Mouse (Mus musculus): ENCODE measurements around the gene Paqr4. TPM values are rescaled to one million over a fixed set of nuclear protein-coding genes. Genes with fewer than 3 reads are reported as not detected.

Paqr4 gene
- 3.3 TPM for polyA plus RNA-seq (2014; fragmentation: Illumina TruSeq; extraction: RNeasy Lipid Tissue Mini Kit (QIAGEN cat#74804); ENCODE audit: low read depth, low replicate concordance)

GRCm38 (mm10) chr17:23740598-23741021 lies at the start of gene Paqr4:
Gene Paqr4 (minus strand): TSS chr17:23740867.

GRCm38 (mm10) chr17:23785561-23786471 lies 45.1 kb upstream of the Paqr4 start, which contains the start of gene Flywch2:
Gene Flywch2 (minus strand): TSS chr17:23786081.

GRCm38 (mm10) chr17:23771284-23772218 lies 30.9 kb upstream of the Paqr4 start, which contains the start of gene Flywch1:
Gene Flywch1 (minus strand): TSS chr17:23771602.

GRCm38 (mm10) chr17:23745301-23746251 lies 4.9 kb upstream of the Paqr4 start, which contains the start of gene Kremen2:
Gene Kremen2 (minus strand): TSS chr17:23745833.

GRCm38 (mm10) chr17:23725999-23726757 lies 14.5 kb downstream of the Paqr4 start, which contains the start of gene Pkmyt1:
Gene Pkmyt1 (plus strand): TSS chr17:23726336.

GRCm38 (mm10) chr17:23722376-23723125 lies 18.1 kb downstream of the Paqr4 start, which contains the start of gene 1520401A03Rik:
Gene 1520401A03Rik (minus strand): TSS chr17:23722783.

Other genes with a start within 250 kb of the Paqr4 start
- 0.70 TPM for gene Zfp213, start 176.6 kb downstream of the Paqr4 start, polyA plus RNA-seq (2014; fragmentation: Illumina TruSeq; extraction: RNeasy Lipid Tissue Mini Kit (QIAGEN cat#74804); ENCODE audit: low read depth, low replicate concordance)
- not detected for gene Zfp13, start 141.4 kb downstream of the Paqr4 start, polyA plus RNA-seq (2014; fragmentation: Illumina TruSeq; extraction: RNeasy Lipid Tissue Mini Kit (QIAGEN cat#74804); ENCODE audit: low read depth, low replicate concordance)
- not detected for gene Zscan10, start 140.0 kb downstream of the Paqr4 start, polyA plus RNA-seq (2014; fragmentation: Illumina TruSeq; extraction: RNeasy Lipid Tissue Mini Kit (QIAGEN cat#74804); ENCODE audit: low read depth, low replicate concordance)
- gene Mmp25, start 95.6 kb downstream of the Paqr4 start, polyA plus RNA-seq (2014; fragmentation: Illumina TruSeq; extraction: RNeasy Lipid Tissue Mini Kit (QIAGEN cat#74804); ENCODE audit: low read depth, low replicate concordance): not detected
- not detected for gene Bicdl2, start 80.4 kb downstream of the Paqr4 start, polyA plus RNA-seq (2014; fragmentation: Illumina TruSeq; extraction: RNeasy Lipid Tissue Mini Kit (QIAGEN cat#74804); ENCODE audit: low read depth, low replicate concordance)
- gene Hcfc1r1, start 67.3 kb downstream of the Paqr4 start, polyA plus RNA-seq (2014; fragmentation: Illumina TruSeq; extraction: RNeasy Lipid Tissue Mini Kit (QIAGEN cat#74804); ENCODE audit: low read depth, low replicate concordance): 11.7 TPM
- 3.1 TPM for gene Thoc6, start 67.0 kb downstream of the Paqr4 start, polyA plus RNA-seq (2014; fragmentation: Illumina TruSeq; extraction: RNeasy Lipid Tissue Mini Kit (QIAGEN cat#74804); ENCODE audit: low read depth, low replicate concordance)
- gene Tnfrsf12a, start 63.4 kb downstream of the Paqr4 start, polyA plus RNA-seq (2014; fragmentation: Illumina TruSeq; extraction: RNeasy Lipid Tissue Mini Kit (QIAGEN cat#74804); ENCODE audit: low read depth, low replicate concordance): 4.1 TPM
- gene Cldn6, start 61.6 kb downstream of the Paqr4 start, polyA plus RNA-seq (2014; fragmentation: Illumina TruSeq; extraction: RNeasy Lipid Tissue Mini Kit (QIAGEN cat#74804); ENCODE audit: low read depth, low replicate concordance): not detected
- not detected for gene Cldn9, start 56.8 kb downstream of the Paqr4 start, polyA plus RNA-seq (2014; fragmentation: Illumina TruSeq; extraction: RNeasy Lipid Tissue Mini Kit (QIAGEN cat#74804); ENCODE audit: low read depth, low replicate concordance)
- gene 1520401A03Rik, start 18.1 kb downstream of the Paqr4 start, polyA plus RNA-seq (2014; fragmentation: Illumina TruSeq; extraction: RNeasy Lipid Tissue Mini Kit (QIAGEN cat#74804); ENCODE audit: low read depth, low replicate concordance): 0.58 TPM
- not detected for gene Pkmyt1, start 14.5 kb downstream of the Paqr4 start, polyA plus RNA-seq (2014; fragmentation: Illumina TruSeq; extraction: RNeasy Lipid Tissue Mini Kit (QIAGEN cat#74804); ENCODE audit: low read depth, low replicate concordance)
- not detected for gene Kremen2, start 5.0 kb upstream of the Paqr4 start, polyA plus RNA-seq (2014; fragmentation: Illumina TruSeq; extraction: RNeasy Lipid Tissue Mini Kit (QIAGEN cat#74804); ENCODE audit: low read depth, low replicate concordance)
- 1.2 TPM for gene Flywch1, start 30.7 kb upstream of the Paqr4 start, polyA plus RNA-seq (2014; fragmentation: Illumina TruSeq; extraction: RNeasy Lipid Tissue Mini Kit (QIAGEN cat#74804); ENCODE audit: low read depth, low replicate concordance)
- gene Flywch2, start 45.2 kb upstream of the Paqr4 start, polyA plus RNA-seq (2014; fragmentation: Illumina TruSeq; extraction: RNeasy Lipid Tissue Mini Kit (QIAGEN cat#74804); ENCODE audit: low read depth, low replicate concordance): 1.0 TPM
- gene Srrm2, start 49.7 kb upstream of the Paqr4 start, polyA plus RNA-seq (2014; fragmentation: Illumina TruSeq; extraction: RNeasy Lipid Tissue Mini Kit (QIAGEN cat#74804); ENCODE audit: low read depth, low replicate concordance): 189 TPM
- gene Elob, start 88.3 kb upstream of the Paqr4 start, polyA plus RNA-seq (2014; fragmentation: Illumina TruSeq; extraction: RNeasy Lipid Tissue Mini Kit (QIAGEN cat#74804); ENCODE audit: low read depth, low replicate concordance): 32.6 TPM
- not detected for gene Prss33, start 95.2 kb upstream of the Paqr4 start, polyA plus RNA-seq (2014; fragmentation: Illumina TruSeq; extraction: RNeasy Lipid Tissue Mini Kit (QIAGEN cat#74804); ENCODE audit: low read depth, low replicate concordance)
- gene Prss32, start 103.0 kb upstream of the Paqr4 start, polyA plus RNA-seq (2014; fragmentation: Illumina TruSeq; extraction: RNeasy Lipid Tissue Mini Kit (QIAGEN cat#74804); ENCODE audit: low read depth, low replicate concordance): not detected
- not detected for gene Prss41, start 103.3 kb upstream of the Paqr4 start, polyA plus RNA-seq (2014; fragmentation: Illumina TruSeq; extraction: RNeasy Lipid Tissue Mini Kit (QIAGEN cat#74804); ENCODE audit: low read depth, low replicate concordance)
- gene Prss21, start 127.2 kb upstream of the Paqr4 start, polyA plus RNA-seq (2014; fragmentation: Illumina TruSeq; extraction: RNeasy Lipid Tissue Mini Kit (QIAGEN cat#74804); ENCODE audit: low read depth, low replicate concordance): not detected
- gene Dcpp1, start 140.0 kb upstream of the Paqr4 start, polyA plus RNA-seq (2014; fragmentation: Illumina TruSeq; extraction: RNeasy Lipid Tissue Mini Kit (QIAGEN cat#74804); ENCODE audit: low read depth, low replicate concordance): not detected
- gene Dcpp2, start 140.0 kb upstream of the Paqr4 start, polyA plus RNA-seq (2014; fragmentation: Illumina TruSeq; extraction: RNeasy Lipid Tissue Mini Kit (QIAGEN cat#74804); ENCODE audit: low read depth, low replicate concordance): not detected
- gene Dcpp3, start 176.6 kb upstream of the Paqr4 start, polyA plus RNA-seq (2014; fragmentation: Illumina TruSeq; extraction: RNeasy Lipid Tissue Mini Kit (QIAGEN cat#74804); ENCODE audit: low read depth, low replicate concordance): not detected
- gene Sbp, start 200.8 kb upstream of the Paqr4 start, polyA plus RNA-seq (2014; fragmentation: Illumina TruSeq; extraction: RNeasy Lipid Tissue Mini Kit (QIAGEN cat#74804); ENCODE audit: low read depth, low replicate concordance): not detected
- not detected for gene Sbpl, start 214.4 kb upstream of the Paqr4 start, polyA plus RNA-seq (2014; fragmentation: Illumina TruSeq; extraction: RNeasy Lipid Tissue Mini Kit (QIAGEN cat#74804); ENCODE audit: low read depth, low replicate concordance)
- gene Prss30, start 239.7 kb upstream of the Paqr4 start, polyA plus RNA-seq (2014; fragmentation: Illumina TruSeq; extraction: RNeasy Lipid Tissue Mini Kit (QIAGEN cat#74804); ENCODE audit: low read depth, low replicate concordance): not detected